Mouse (Mus musculus) fat pad, adult 2 months (tissue): ENCODE data around the gene Nt5c2.

ENCODE experiments used
- DNase-seq: peaks from one replicate; pipeline ENCODE4 v3.0.0-alpha.2; 2011; ENCODE audit warnings: low read depth, low spot score; ENCODE audit errors: extremely low read depth

Nt5c2 gene

GRCm38 (mm10) chr19:46968833-46969232 is 46.1 kb downstream of the Nt5c2 start:
- no peak for DNase-seq

GRCm38 (mm10) chr19:46967861-46968260 is 47.1 kb downstream of the Nt5c2 start:
- no peak for DNase-seq

- DNase-seq: no peak
Measured at GRCm38 (mm10) chr19:46966330-46966729, 48.6 kb downstream of the Nt5c2 start.

GRCm38 (mm10) chr19:46965496-46965895 is 49.5 kb downstream of the Nt5c2 start:
- no peak for DNase-seq

- no peak for DNase-seq
Measured at GRCm38 (mm10) chr19:46964353-46964752, 50.6 kb downstream of the Nt5c2 start.

- DNase-seq: no peak
Measured at GRCm38 (mm10) chr19:46963440-46963839, 51.5 kb downstream of the Nt5c2 start.

- DNase-seq: no peak
Measured at GRCm38 (mm10) chr19:46962841-46963240, 52.1 kb downstream of the Nt5c2 start.

- no peak for DNase-seq
Measured at GRCm38 (mm10) chr19:46962171-46962772, 52.7 kb downstream of the Nt5c2 start.

GRCm38 (mm10) chr19:46961652-46962051 is 53.3 kb downstream of the Nt5c2 start:
- no peak for DNase-seq

- no peak for DNase-seq
Measured at GRCm38 (mm10) chr19:46961047-46961651, 53.8 kb downstream of the Nt5c2 start.

GRCm38 (mm10) chr19:46960101-46961046 is 54.6 kb downstream of the Nt5c2 start:
- DNase-seq: no peak

GRCm38 (mm10) chr19:46959536-46959935 is 55.4 kb downstream of the Nt5c2 start:
- DNase-seq: no peak

- no peak for DNase-seq
Measured at GRCm38 (mm10) chr19:46958566-46958965, 56.4 kb downstream of the Nt5c2 start.

GRCm38 (mm10) chr19:46957971-46958370 is 57.0 kb downstream of the Nt5c2 start:
- DNase-seq: no peak

GRCm38 (mm10) chr19:46957001-46957400 is 58.0 kb downstream of the Nt5c2 start:
- DNase-seq: no peak

GRCm38 (mm10) chr19:46956410-46956809 is 58.5 kb downstream of the Nt5c2 start:
- no peak for DNase-seq

GRCm38 (mm10) chr19:46955630-46956029 is 59.3 kb downstream of the Nt5c2 start:
- no peak for DNase-seq

- no peak for DNase-seq
Measured at GRCm38 (mm10) chr19:46953536-46953935, 61.4 kb downstream of the Nt5c2 start.

- no peak for DNase-seq
Measured at GRCm38 (mm10) chr19:46952986-46953385, 62.0 kb downstream of the Nt5c2 start.

- DNase-seq: no peak
Measured at GRCm38 (mm10) chr19:46944341-46944740, 70.6 kb downstream of the Nt5c2 start.

- no peak for DNase-seq
Measured at GRCm38 (mm10) chr19:46937173-46937572, 77.8 kb downstream of the Nt5c2 start.

GRCm38 (mm10) chr19:46934025-46934424 is 80.9 kb downstream of the Nt5c2 start:
- DNase-seq: no peak
